Mouse (Mus musculus): ENCODE data around the gene Map3k6. TPM values are rescaled to one million over a fixed set of nuclear protein-coding genes. Genes with fewer than 3 reads are reported as not detected.

Map3k6 gene
- polyA plus RNA-seq, 1 experiment: 4.5 TPM

- TF ChIP-seq POLR2A (IDR thresholded peaks at IDR 0.05; ENCODE audit: low read depth, low read length) (no peak), CTCF (IDR thresholded peaks at IDR 0.05; ENCODE audit: borderline replicate concordance, insufficient read depth, low read length) (no peak)
- no peaks in the 10 kb centered on the region for H3K4me1 ChIP-seq (ENCODE audit: control insufficient read depth, insufficient read depth, low read length)
- peak overlapping the region; percentile 57; the same call in 1 of the 2 replicates for H3K27ac ChIP-seq (ENCODE audit: insufficient read depth, low read length)
- H3K4me3 ChIP-seq (ENCODE audit: insufficient read depth, low read length): no peak overlapping the region
Observed at GRCm38 (mm10) chr4:133269596-133269995, 29.0 kb downstream of the Map3k6 start.

GRCm38 (mm10) chr4:133270929-133271328, 30.3 kb downstream of the Map3k6 start:
- H3K27ac ChIP-seq (ENCODE audit: insufficient read depth, low read length): no peak overlapping the region
- no peaks in the 10 kb centered on the region for H3K4me1 ChIP-seq (ENCODE audit: control insufficient read depth, insufficient read depth, low read length)
- no peak overlapping the region for H3K4me3 ChIP-seq (ENCODE audit: insufficient read depth, low read length)
- TF ChIP-seq CTCF (IDR thresholded peaks at IDR 0.05; ENCODE audit: borderline replicate concordance, insufficient read depth, low read length) (no peak), POLR2A (IDR thresholded peaks at IDR 0.05; ENCODE audit: low read depth, low read length) (no peak)

- H3K4me1 ChIP-seq (ENCODE audit: control insufficient read depth, insufficient read depth, low read length): peaks cover 2% of the 10 kb centered on the region; the same call in 1 of the 2 replicates
- peak within 1 kb of the TSS; percentile 88 for H3K4me3 ChIP-seq (ENCODE audit: insufficient read depth, low read length)
- TF ChIP-seq POLR2A (IDR thresholded peaks at IDR 0.05; ENCODE audit: low read depth, low read length): peak; percentile 59
- TF ChIP-seq CTCF (IDR thresholded peaks at IDR 0.05; ENCODE audit: borderline replicate concordance, insufficient read depth, low read length): no peak
- H3K27ac ChIP-seq (ENCODE audit: insufficient read depth, low read length): peak within 1 kb of the TSS; percentile 68
Observed at GRCm38 (mm10) chr4:133277104-133278026, 36.7 kb downstream of the Map3k6 start, which contains the start of gene Tmem222. Gene Tmem222 (minus strand): TSS chr4:133277792.

GRCm38 (mm10) chr4:133278067-133278466, 37.4 kb downstream of the Map3k6 start:
- no peak; the same call in 1 of the 2 replicates for TF ChIP-seq POLR2A (IDR thresholded peaks at IDR 0.05; ENCODE audit: low read depth, low read length)
- TF ChIP-seq CTCF (IDR thresholded peaks at IDR 0.05; ENCODE audit: borderline replicate concordance, insufficient read depth, low read length): no peak
- Histone ChIP-seq H3K4me3 (ENCODE audit: insufficient read depth, low read length) (peak overlapping the region; percentile 88), H3K27ac (ENCODE audit: insufficient read depth, low read length) (peak overlapping the region; percentile 68), H3K4me1 (ENCODE audit: control insufficient read depth, insufficient read depth, low read length) (peaks cover 2% of the 10 kb centered on the region; the same call in 1 of the 2 replicates)

- Histone ChIP-seq H3K4me3 (ENCODE audit: insufficient read depth, low read length) (no peak overlapping the region; the same call in 1 of the 2 replicates), H3K27ac (ENCODE audit: insufficient read depth, low read length) (peak overlapping the region; percentile 68), H3K4me1 (ENCODE audit: control insufficient read depth, insufficient read depth, low read length) (peaks cover 2% of the 10 kb centered on the region; the same call in 1 of the 2 replicates)
- TF ChIP-seq POLR2A (IDR thresholded peaks at IDR 0.05; ENCODE audit: low read depth, low read length) (no peak), CTCF (IDR thresholded peaks at IDR 0.05; ENCODE audit: borderline replicate concordance, insufficient read depth, low read length) (no peak)
Observed at GRCm38 (mm10) chr4:133278482-133278881, 37.9 kb downstream of the Map3k6 start.

GRCm38 (mm10) chr4:133281513-133281912, 40.9 kb downstream of the Map3k6 start:
- TF ChIP-seq POLR2A (IDR thresholded peaks at IDR 0.05; ENCODE audit: low read depth, low read length) (no peak), CTCF (IDR thresholded peaks at IDR 0.05; ENCODE audit: borderline replicate concordance, insufficient read depth, low read length) (no peak)
- H3K4me1 ChIP-seq (ENCODE audit: control insufficient read depth, insufficient read depth, low read length): peaks cover 2% of the 10 kb centered on the region; the same call in 1 of the 2 replicates
- no peak overlapping the region for H3K4me3 ChIP-seq (ENCODE audit: insufficient read depth, low read length)
- no peak overlapping the region for H3K27ac ChIP-seq (ENCODE audit: insufficient read depth, low read length)

- Histone ChIP-seq H3K4me1 (ENCODE audit: control insufficient read depth, insufficient read depth, low read length) (peaks cover 2% of the 10 kb centered on the region; the same call in 1 of the 2 replicates), H3K27ac (ENCODE audit: insufficient read depth, low read length) (no peak overlapping the region), H3K4me3 (ENCODE audit: insufficient read depth, low read length) (no peak overlapping the region)
- TF ChIP-seq POLR2A (IDR thresholded peaks at IDR 0.05; ENCODE audit: low read depth, low read length): no peak
- no peak for TF ChIP-seq CTCF (IDR thresholded peaks at IDR 0.05; ENCODE audit: borderline replicate concordance, insufficient read depth, low read length)
Observed at GRCm38 (mm10) chr4:133281951-133282481, 41.4 kb downstream of the Map3k6 start.

- no peak overlapping the region for H3K4me3 ChIP-seq (ENCODE audit: insufficient read depth, low read length)
- H3K4me1 ChIP-seq (ENCODE audit: control insufficient read depth, insufficient read depth, low read length): peaks cover 2% of the 10 kb centered on the region; the same call in 1 of the 2 replicates
- TF ChIP-seq POLR2A (IDR thresholded peaks at IDR 0.05; ENCODE audit: low read depth, low read length) (no peak), CTCF (IDR thresholded peaks at IDR 0.05; ENCODE audit: borderline replicate concordance, insufficient read depth, low read length) (no peak)
- no peak overlapping the region for H3K27ac ChIP-seq (ENCODE audit: insufficient read depth, low read length)
Observed at GRCm38 (mm10) chr4:133282656-133283055, 42.0 kb downstream of the Map3k6 start.

- Histone ChIP-seq H3K4me1 (ENCODE audit: control insufficient read depth, insufficient read depth, low read length) (0 out of 2 replicates have a peak, but pooled peaks cover 2% of the 10 kb centered on the region), H3K4me3 (ENCODE audit: insufficient read depth, low read length) (no peak overlapping the region), H3K27ac (ENCODE audit: insufficient read depth, low read length) (peak overlapping the region; percentile 47)
- TF ChIP-seq POLR2A (IDR thresholded peaks at IDR 0.05; ENCODE audit: low read depth, low read length): no peak
- TF ChIP-seq CTCF (IDR thresholded peaks at IDR 0.05; ENCODE audit: borderline replicate concordance, insufficient read depth, low read length): no peak
Observed at GRCm38 (mm10) chr4:133285299-133285698, 44.7 kb downstream of the Map3k6 start.
